Mouse (Mus musculus): Measurements from ENCODE around the gene Tcl1b3. TPM values are rescaled to one million over a fixed set of nuclear protein-coding genes. Genes with fewer than 3 reads are reported as not detected.
A peak's percentile ranks its signal among the peaks of the same experiment; 100 is the strongest.

Tcl1b3 gene
- total and polyA plus RNA-seq, 2 experiments from 2014 or later, result not detected

- no peak overlapping the region for H3K9ac ChIP-seq (replicated peaks; ENCODE audit: low read length, poor library complexity, severe bottlenecking)
- DNase-seq (ENCODE audit: low spot score), result no peak
- TF ChIP-seq CTCF (IDR thresholded peaks at IDR 0.05), result no peak
- no peaks in the 10 kb centered on the region for H3K36me3 ChIP-seq (ENCODE audit: insufficient read depth, low read length)
- peak overlapping the region; percentile 26 for H3K27ac ChIP-seq (ENCODE audit: low read depth, low read length)
- ATAC-seq (ENCODE audit: low FRiP score), result no peak
- WGBS, result 34% methylated on average over 9 of the region's 9 CpGs
- H3K4me1 ChIP-seq (ENCODE audit: insufficient read depth, low read length), result peaks cover 5% of the 10 kb centered on the region; the same call in 1 of the 2 replicates
- no peaks in the 10 kb centered on the region for H3K9me3 ChIP-seq (ENCODE audit: low read length)
- no peak overlapping the region for H3K4me2 ChIP-seq (ENCODE audit: low read depth, low read length, poor library complexity, severe bottlenecking)
- H3K27me3 ChIP-seq (ENCODE audit: insufficient read depth, low read length), result no peaks in the 10 kb centered on the region
- no peak overlapping the region for H3K4me3 ChIP-seq (ENCODE audit: low read depth, low read length)
Measured at GRCm38 (mm10) chr12:105239060-105239459, 48.2 kb downstream of the Tcl1b3 start.

Other genes starting within 250 kb of the Tcl1b3 start
- 0.93 and 1.4 TPM in 2 replicates for gene Syne3, start 181.2 kb upstream of the Tcl1b3 start, total RNA-seq (2014; rRNA removed)
- gene Syne3, start 181.2 kb upstream of the Tcl1b3 start, polyA plus RNA-seq (2015; fragmentation: Nextera tagmentation; extraction: Ambion mirVana), result 0.44 and 0.85 TPM in 2 replicates
- gene Glrx5, start 158.4 kb upstream of the Tcl1b3 start, total RNA-seq (2014; rRNA removed), result 35.8 and 50.9 TPM in 2 replicates
- 175 and 185 TPM in 2 replicates for gene Glrx5, start 158.4 kb upstream of the Tcl1b3 start, polyA plus RNA-seq (2015; fragmentation: Nextera tagmentation; extraction: Ambion mirVana)
- gene Tcl1b2, start 45.0 kb upstream of the Tcl1b3 start, total RNA-seq (2014; rRNA removed), result not detected in 2 replicates
- gene Tcl1b2, start 45.0 kb upstream of the Tcl1b3 start, polyA plus RNA-seq (2015; fragmentation: Nextera tagmentation; extraction: Ambion mirVana), result not detected in 2 replicates
- gene Tcl1b1, start 31.4 kb upstream of the Tcl1b3 start, total RNA-seq (2014; rRNA removed), result not detected in 2 replicates
- gene Tcl1b1, start 31.4 kb upstream of the Tcl1b3 start, polyA plus RNA-seq (2015; fragmentation: Nextera tagmentation; extraction: Ambion mirVana), result not detected in 2 replicates
- gene Tcl1b5, start 14.7 kb upstream of the Tcl1b3 start, total RNA-seq (2014; rRNA removed), result not detected in 2 replicates
- not detected in 2 replicates for gene Tcl1b5, start 14.7 kb upstream of the Tcl1b3 start, polyA plus RNA-seq (2015; fragmentation: Nextera tagmentation; extraction: Ambion mirVana)
- gene Tcl1b4, start 10.9 kb downstream of the Tcl1b3 start, total RNA-seq (2014; rRNA removed), result not detected in 2 replicates
- not detected in 2 replicates for gene Tcl1b4, start 10.9 kb downstream of the Tcl1b3 start, polyA plus RNA-seq (2015; fragmentation: Nextera tagmentation; extraction: Ambion mirVana)
- gene Tcl1, start 31.8 kb downstream of the Tcl1b3 start, total RNA-seq (2014; rRNA removed), result not detected in 2 replicates
- gene Tcl1, start 31.8 kb downstream of the Tcl1b3 start, polyA plus RNA-seq (2015; fragmentation: Nextera tagmentation; extraction: Ambion mirVana), result not detected in 2 replicates
- 29.1 and 34.7 TPM in 2 replicates for gene Tunar, start 142.8 kb downstream of the Tcl1b3 start, total RNA-seq (2014; rRNA removed)
- 22.7 and 22.8 TPM in 2 replicates for gene Tunar, start 142.8 kb downstream of the Tcl1b3 start, polyA plus RNA-seq (2015; fragmentation: Nextera tagmentation; extraction: Ambion mirVana)

Data from midbrain, postnatal 0 days (tissue).